Mouse (Mus musculus) ovary, postnatal 10 days (tissue): Measurements from ENCODE around the gene Olfr963.
"Not testable (repeated sequence)": the region's sequence is repeated elsewhere in the genome, so short reads cannot be mapped to it uniquely, and the experiment has no call there.

Experiments used
- DNase-seq: peaks from one replicate; pipeline ENCODE4 v3.0.0; 2022; ENCODE audit warnings: low spot score

Olfr963 gene

GRCm38 (mm10) chr9:39666905-39667304 is at the start of gene Olfr963:
Gene Olfr963, plus strand, starts transcription at chr9:39667205.
- DNase-seq = no peak

- no peak for DNase-seq
These were observed 45.9 kb upstream of the Olfr963 start, which contains the start of gene Olfr960 for GRCm38 (mm10) chr9:39621073-39621472. Gene Olfr960, plus strand, starts transcription at chr9:39621373.

GRCm38 (mm10) chr9:39623783-39624182 is 43.2 kb upstream of the Olfr963 start:
- DNase-seq = no peak

GRCm38 (mm10) chr9:39624711-39625110 is 42.3 kb upstream of the Olfr963 start:
- DNase-seq = no peak

GRCm38 (mm10) chr9:39629069-39629468 is 37.9 kb upstream of the Olfr963 start:
- DNase-seq = no peak

GRCm38 (mm10) chr9:39633913-39634594 is 33.0 kb upstream of the Olfr963 start:
- DNase-seq = no peak

- DNase-seq = no peak
These were observed 22.2 kb upstream of the Olfr963 start, which contains the start of gene Olfr961 for GRCm38 (mm10) chr9:39644785-39645184. Gene Olfr961, plus strand, starts transcription at chr9:39645085.

GRCm38 (mm10) chr9:39647382-39647781 is 19.6 kb upstream of the Olfr963 start:
- no peak for DNase-seq

GRCm38 (mm10) chr9:39654756-39655396 is 12.1 kb upstream of the Olfr963 start:
- DNase-seq = no peak

- DNase-seq = no peak
These were observed 2.7 kb downstream of the Olfr963 start for GRCm38 (mm10) chr9:39669723-39670122.

GRCm38 (mm10) chr9:39674820-39675219 is 7.8 kb downstream of the Olfr963 start:
- DNase-seq = no peak

- no peak for DNase-seq
These were observed 11.6 kb downstream of the Olfr963 start for GRCm38 (mm10) chr9:39678557-39678956.

GRCm38 (mm10) chr9:39679280-39679679 is 12.3 kb downstream of the Olfr963 start:
- DNase-seq = no peak

GRCm38 (mm10) chr9:39701123-39701522 is 34.1 kb downstream of the Olfr963 start:
- not testable (repeated sequence) for DNase-seq

- DNase-seq = no peak
These were observed 40.0 kb downstream of the Olfr963 start, which contains the start of gene Olfr149 for GRCm38 (mm10) chr9:39707017-39707416. Gene Olfr149, minus strand, starts transcription at chr9:39707117.

GRCm38 (mm10) chr9:39708958-39709357 is 42.0 kb downstream of the Olfr963 start:
- DNase-seq = peak; percentile 9

- DNase-seq = no peak
These were observed 44.0 kb downstream of the Olfr963 start, which contains the start of gene Olfr965 for GRCm38 (mm10) chr9:39711053-39711452. Gene Olfr965, plus strand, starts transcription at chr9:39711353.
